Mouse (Mus musculus) bone marrow, adult 2 months (tissue): ENCODE data around the gene Mgst3. TPM values are rescaled to one million over a fixed set of nuclear protein-coding genes. Genes with fewer than 3 reads are reported as not detected.
A peak's percentile ranks its signal among the peaks of the same experiment; 100 is the strongest.

Source experiments
- H3K27ac ChIP-seq: fragments of 200-500 bp; 2 replicates; pipeline ENCODE4 v1.5.1; 2012; ENCODE audit warnings: low read depth, mild to moderate bottlenecking, control low read depth, inconsistent platforms, low read length; ENCODE audit not compliant: control insufficient read depth, poor library complexity, insufficient read depth
- H3K4me1 ChIP-seq: fragments of 200-500 bp; 2 replicates; pipeline ENCODE4 v1.6.1; 2011; ENCODE audit warnings: low read length; ENCODE audit not compliant: control insufficient read depth, insufficient read depth
- H3K4me3 ChIP-seq: fragments of 200-500 bp; replicated peaks from 2 replicates; pipeline ENCODE3; 2011; ENCODE audit warnings: mild to moderate bottlenecking, low read depth, low read length, control low read depth; ENCODE audit not compliant: control insufficient read depth
- CTCF ChIP-seq: fragments of 200-500 bp; IDR thresholded peaks from 2 replicates; pipeline ENCODE4 v1.5.1; 2011; ENCODE audit warnings: low read length, control low read depth; ENCODE audit not compliant: control insufficient read depth, insufficient read depth
- POLR2A ChIP-seq: fragments of 200-500 bp; IDR thresholded peaks from 2 replicates; pipeline ENCODE4 v1.6.1; 2011; ENCODE audit warnings: low read depth, mild to moderate bottlenecking, control low read depth, low read length, borderline replicate concordance; ENCODE audit not compliant: control insufficient read depth
- WGBS: fragments of 180-500 bp; shearing (Covaris S2); methylation state at CpG from one replicate; pipeline ENCODE4 v1.1.7; 2018; 5-methylcytosine and 5-hydroxymethylcytosine counted together
- polyA plus RNA-seq: library from polyadenylated mRNA; stranded (reverse); fragments of >200 nt; gene quantifications from 2 replicates; pipeline ENCODE4 v1.2.4, GENCODE M21; 2011; ENCODE audit warnings: low replicate concordance; ENCODE audit not compliant: missing spikeins, insufficient read depth, insufficient read length

Gene Mgst3
- polyA plus RNA-seq, 1 experiment: 101 TPM

GRCm38 (mm10) chr1:167391241-167391640 is 2.4 kb downstream of the Mgst3 start:
- Histone ChIP-seq H3K4me3 (peak overlapping the region; percentile 19), H3K27ac (no peak overlapping the region), H3K4me1 (no peaks in the 10 kb centered on the region; the same call in 1 of the 2 replicates)
- TF ChIP-seq POLR2A: no peak
- no peak for TF ChIP-seq CTCF
- 84% methylated on average over 6 of the region's 6 CpGs for WGBS

GRCm38 (mm10) chr1:167390381-167390780 is 3.3 kb downstream of the Mgst3 start:
- TF ChIP-seq CTCF: no peak
- TF ChIP-seq POLR2A: no peak
- no peaks in the 10 kb centered on the region; the same call in 1 of the 2 replicates for H3K4me1 ChIP-seq
- WGBS: 80% methylated on average over 4 of the region's 4 CpGs
- H3K4me3 ChIP-seq: no peak overlapping the region
- no peak overlapping the region for H3K27ac ChIP-seq

GRCm38 (mm10) chr1:167389584-167389983 is 4.1 kb downstream of the Mgst3 start:
- H3K4me1 ChIP-seq: peaks cover 1% of the 10 kb centered on the region; the same call in 1 of the 2 replicates
- 90% methylated on average over 7 of the region's 7 CpGs for WGBS
- no peak for TF ChIP-seq CTCF
- TF ChIP-seq POLR2A: no peak
- H3K4me3 ChIP-seq: no peak overlapping the region
- no peak overlapping the region for H3K27ac ChIP-seq

- peaks cover 1% of the 10 kb centered on the region; the same call in 1 of the 2 replicates for H3K4me1 ChIP-seq
- TF ChIP-seq CTCF: no peak
- no peak for TF ChIP-seq POLR2A
- 0 out of 2 replicates have a peak overlapping the region, but pooled peaks have one; percentile 7 for H3K27ac ChIP-seq
- H3K4me3 ChIP-seq: no peak overlapping the region
- 91% methylated on average over 6 of the region's 6 CpGs for WGBS
Observed at GRCm38 (mm10) chr1:167388571-167388970, 5.1 kb downstream of the Mgst3 start.

- 81% methylated on average over 3 of the region's 3 CpGs for WGBS
Observed at GRCm38 (mm10) chr1:167387796-167388195, 5.8 kb downstream of the Mgst3 start.

GRCm38 (mm10) chr1:167387310-167387709 is 6.3 kb downstream of the Mgst3 start:
- TF ChIP-seq POLR2A (no peak), CTCF (no peak)
- Histone ChIP-seq H3K4me1 (peaks cover 1% of the 10 kb centered on the region; the same call in 1 of the 2 replicates), H3K27ac (no peak overlapping the region), H3K4me3 (no peak overlapping the region)
- 68% methylated on average over 2 of the region's 2 CpGs for WGBS

More at GRCm38 (mm10) chr1:167387796-167388195, 5.8 kb downstream of the Mgst3 start:
- Histone ChIP-seq H3K4me3 (no peak overlapping the region), H3K27ac (no peak overlapping the region), H3K4me1 (peaks cover 1% of the 10 kb centered on the region; the same call in 1 of the 2 replicates)
- TF ChIP-seq CTCF (no peak), POLR2A (no peak)

GRCm38 (mm10) chr1:167386466-167386865 is 7.2 kb downstream of the Mgst3 start:
- Histone ChIP-seq H3K4me3 (no peak overlapping the region), H3K27ac (no peak overlapping the region), H3K4me1 (peaks cover 1% of the 10 kb centered on the region; the same call in 1 of the 2 replicates)
- TF ChIP-seq POLR2A (no peak), CTCF (no peak)
- 70% methylated on average over 2 of the region's 2 CpGs for WGBS

GRCm38 (mm10) chr1:167385636-167386035 is 8.0 kb downstream of the Mgst3 start:
- no peak overlapping the region for H3K4me3 ChIP-seq
- 83% methylated on average over 5 of the region's 5 CpGs for WGBS
- no peak overlapping the region; the same call in 1 of the 2 replicates for H3K27ac ChIP-seq
- TF ChIP-seq CTCF: no peak
- no peak for TF ChIP-seq POLR2A
- H3K4me1 ChIP-seq: peaks cover 1% of the 10 kb centered on the region; the same call in 1 of the 2 replicates

- H3K4me3 ChIP-seq: no peak overlapping the region
- peak overlapping the region; percentile 25; the same call in 1 of the 2 replicates for H3K27ac ChIP-seq
- TF ChIP-seq POLR2A (no peak), CTCF (no peak)
- H3K4me1 ChIP-seq: peaks cover 1% of the 10 kb centered on the region; the same call in 1 of the 2 replicates
- WGBS: 87% methylated on average over 2 of the region's 2 CpGs
Observed at GRCm38 (mm10) chr1:167385211-167385610, 8.4 kb downstream of the Mgst3 start.
